Mouse (Mus musculus) heart, embryonic 10.5 days (tissue): ENCODE data around the gene Rai14. TPM values are rescaled to one million over a fixed set of nuclear protein-coding genes. Genes with fewer than 3 reads are reported as not detected.

Source experiments
- DNase-seq: peaks from one replicate; pipeline ENCODE4 v3.0.0-alpha.2; 2017; ENCODE audit warnings: low spot score
- H3K27ac ChIP-seq: fragments of 300-500 bp; sonication (generic); 2 replicates; pipeline ENCODE4 v1.5.1; 2016; ENCODE audit warnings: mild to moderate bottlenecking
- H3K27me3 ChIP-seq: fragments of 300-500 bp; sonication (generic); 2 replicates; pipeline ENCODE4 v1.6.1; 2016; ENCODE audit warnings: mild to moderate bottlenecking; ENCODE audit not compliant: poor library complexity, insufficient read depth, severe bottlenecking
- H3K36me3 ChIP-seq: fragments of 300-500 bp; sonication (generic); 2 replicates; pipeline ENCODE4 v1.6.1; 2016; ENCODE audit warnings: mild to moderate bottlenecking, moderate library complexity
- H3K4me1 ChIP-seq: fragments of 300-500 bp; sonication (generic); 2 replicates; pipeline ENCODE4 v1.6.1; 2016; ENCODE audit warnings: mild to moderate bottlenecking
- H3K4me3 ChIP-seq: fragments of 300-500 bp; sonication (generic); 2 replicates; pipeline ENCODE4 v1.5.1; 2016; ENCODE audit warnings: mild to moderate bottlenecking, moderate library complexity
- H3K9me3 ChIP-seq: fragments of 300-500 bp; sonication (generic); 2 replicates; pipeline ENCODE4 v1.6.1; 2016; ENCODE audit warnings: mild to moderate bottlenecking, moderate library complexity
- WGBS: fragments of 180-500 bp; shearing (Covaris S2); methylation state at CpG from one replicate; pipeline ENCODE4 v1.1.7; 2016; 5-methylcytosine and 5-hydroxymethylcytosine counted together
- polyA plus RNA-seq: library from polyadenylated mRNA; unstranded; fragments of >200 nt; fragmentation: Nextera tagmentation; extraction: Ambion mirVana; gene quantifications from 2 replicates; pipeline ENCODE4 v1.2.1, GENCODE M21; 2016

The Rai14 gene
- polyA plus RNA-seq, 1 experiment from 2014 or later: 34.4 TPM

- Histone ChIP-seq H3K27ac (no peak overlapping the region), H3K4me1 (peaks cover 3% of the 10 kb centered on the region; the same call in 1 of the 2 replicates), H3K27me3 (no peaks in the 10 kb centered on the region), H3K9me3 (no peaks in the 10 kb centered on the region), H3K36me3 (no peaks in the 10 kb centered on the region), H3K4me3 (no peak overlapping the region)
- 43% methylated on average over 4 of the region's 4 CpGs for WGBS
- no peak for DNase-seq
These were observed 183.1 kb downstream of the Rai14 start for GRCm38 (mm10) chr15:10531352-10531751.

GRCm38 (mm10) chr15:10525896-10526295 is 188.5 kb downstream of the Rai14 start:
- no peak for DNase-seq
- Histone ChIP-seq H3K9me3 (no peaks in the 10 kb centered on the region), H3K4me3 (no peak overlapping the region), H3K27me3 (no peaks in the 10 kb centered on the region), H3K36me3 (no peaks in the 10 kb centered on the region), H3K4me1 (no peaks in the 10 kb centered on the region), H3K27ac (no peak overlapping the region)
- 76% methylated on average over 1 of the region's 1 CpGs for WGBS

Other genes with a start within 250 kb of the Rai14 start
- gene Dnajc21, start 244.1 kb downstream of the Rai14 start, polyA plus RNA-seq: 9.0 and 9.8 TPM in 2 replicates
- gene Brix1, start 228.7 kb downstream of the Rai14 start, polyA plus RNA-seq: 86.2 and 127 TPM in 2 replicates
- 29.1 and 35.8 TPM in 2 replicates for gene Rad1, start 228.6 kb downstream of the Rai14 start, polyA plus RNA-seq
- gene Ttc23l, start 156.0 kb downstream of the Rai14 start, polyA plus RNA-seq: not detected in 2 replicates
- 0.12 and 0.77 TPM in 2 replicates for gene C1qtnf3, start 237.7 kb upstream of the Rai14 start, polyA plus RNA-seq